Mouse (Mus musculus): ENCODE results near the gene Nap1l1.

- TF ChIP-seq GATA1 (IDR thresholded peaks at IDR 0.05; ENCODE audit: borderline replicate concordance, low read length) (no peak), FLI1 (IDR thresholded peaks at IDR 0.05; ENCODE audit: low read length) (no peak)
Measured at GRCm38 (mm10) chr10:111464833-111465232, 8.2 kb upstream of the Nap1l1 start.
